Mouse (Mus musculus): ENCODE data around the gene 4930548H24Rik. TPM values are rescaled to one million over a fixed set of nuclear protein-coding genes. Genes with fewer than 3 reads are reported as not detected.

The 4930548H24Rik gene
- polyA plus RNA-seq, 1 experiment from 2014 or later: not detected

Other genes starting within 250 kb of the 4930548H24Rik start
- gene Nrbp1, start 244.9 kb upstream of the 4930548H24Rik start, polyA plus RNA-seq (2015; fragmentation: Nextera tagmentation; extraction: Ambion mirVana): 140 and 141 TPM in 2 replicates
- gene Gm9970, start 244.5 kb upstream of the 4930548H24Rik start, polyA plus RNA-seq (2015; fragmentation: Nextera tagmentation; extraction: Ambion mirVana): 0.44 and 0.53 TPM in 2 replicates
- gene Krtcap3, start 234.0 kb upstream of the 4930548H24Rik start, polyA plus RNA-seq (2015; fragmentation: Nextera tagmentation; extraction: Ambion mirVana): 65.4 and 66.6 TPM in 2 replicates
- 27.2 and 31.1 TPM in 2 replicates for gene Ift172, start 194.6 kb upstream of the 4930548H24Rik start, polyA plus RNA-seq (2015; fragmentation: Nextera tagmentation; extraction: Ambion mirVana)
- gene Fndc4, start 189.7 kb upstream of the 4930548H24Rik start, polyA plus RNA-seq (2015; fragmentation: Nextera tagmentation; extraction: Ambion mirVana): 38.3 and 38.6 TPM in 2 replicates
- 0.86 and 1.4 TPM in 2 replicates for gene Gckr, start 188.3 kb upstream of the 4930548H24Rik start, polyA plus RNA-seq (2015; fragmentation: Nextera tagmentation; extraction: Ambion mirVana)
- gene Zfp512, start 33.3 kb upstream of the 4930548H24Rik start, polyA plus RNA-seq (2015; fragmentation: Nextera tagmentation; extraction: Ambion mirVana): 44.5 and 45.0 TPM in 2 replicates
- 46.4 and 48.2 TPM in 2 replicates for gene Gpn1, start 9.0 kb downstream of the 4930548H24Rik start, polyA plus RNA-seq (2015; fragmentation: Nextera tagmentation; extraction: Ambion mirVana)
- gene Slc4a1ap, start 41.3 kb downstream of the 4930548H24Rik start, polyA plus RNA-seq (2015; fragmentation: Nextera tagmentation; extraction: Ambion mirVana): 26.2 and 29.6 TPM in 2 replicates
- gene Supt7l, start 42.1 kb downstream of the 4930548H24Rik start, polyA plus RNA-seq (2015; fragmentation: Nextera tagmentation; extraction: Ambion mirVana): 19.7 and 20.1 TPM in 2 replicates
- 309 and 347 TPM in 2 replicates for gene Mrpl33, start 111.2 kb downstream of the 4930548H24Rik start, polyA plus RNA-seq (2015; fragmentation: Nextera tagmentation; extraction: Ambion mirVana)
- gene Rbks, start 211.9 kb downstream of the 4930548H24Rik start, polyA plus RNA-seq (2015; fragmentation: Nextera tagmentation; extraction: Ambion mirVana): 8.0 TPM in 2 replicates
- 58.2 and 66.8 TPM in 2 replicates for gene Babam2, start 211.9 kb downstream of the 4930548H24Rik start, polyA plus RNA-seq (2015; fragmentation: Nextera tagmentation; extraction: Ambion mirVana)

Measured in stomach, embryonic 15.5 days (tissue).